ENCODE assay signal across 8 mouse cellular contexts in the genomic region with DNA sequence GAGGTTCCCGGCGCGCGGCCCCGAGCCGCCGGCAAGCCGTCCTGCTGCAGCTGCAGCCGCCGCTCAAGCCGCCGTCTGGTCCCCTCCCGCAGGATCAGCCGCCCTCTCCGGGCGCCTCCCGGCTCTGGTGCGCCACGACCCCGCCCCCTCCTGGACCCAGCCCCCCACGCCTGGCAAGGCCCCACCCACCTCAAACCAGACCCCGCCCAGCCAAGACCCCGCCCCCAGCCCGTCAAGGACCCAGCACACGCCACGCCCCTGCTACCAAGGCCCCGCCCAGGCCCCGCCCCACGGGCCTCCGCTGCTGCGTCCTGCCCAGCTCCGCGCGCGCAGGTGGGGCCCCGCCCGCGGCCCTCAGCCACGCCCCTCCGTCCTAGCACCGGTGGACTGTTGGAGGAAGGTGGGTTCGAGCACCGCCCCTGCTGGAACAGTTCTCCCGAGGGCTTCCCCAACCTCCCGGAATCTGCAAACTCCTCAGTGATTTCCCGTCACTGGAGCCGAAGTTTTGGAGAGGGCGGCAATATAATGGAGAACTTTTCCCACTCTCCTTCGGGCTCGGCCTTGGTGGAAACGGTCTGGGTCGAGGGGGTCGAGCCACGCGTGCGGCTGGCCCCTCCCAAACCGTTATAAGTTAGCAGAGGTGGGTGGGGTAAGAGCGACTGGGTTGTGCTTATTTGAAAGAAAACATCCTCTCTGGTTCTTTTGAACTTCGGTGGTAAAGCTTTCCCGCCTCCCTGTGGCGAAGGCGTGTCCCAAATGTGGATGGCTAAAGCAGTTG. TPM values are rescaled to one million over a fixed set of nuclear protein-coding genes. Genes with fewer than 3 reads are reported as not detected.
A peak's percentile ranks its signal among the peaks of the same experiment; 100 is the strongest.
DNase-seq lines count a peak whose midpoint lies in the region; ATAC-seq and TF ChIP-seq lines count a peak whose summit lies in the region.

A gene (minus strand): TSS at position 158 of the 778 bp plus-strand sequence.

- peak; percentile 93 for DNase-seq in CH12.LX (ENCODE audit: extremely low read depth)
- DNase-seq in c-Kit-negative CD71-positive TER-119-positive erythroid progenitor cells, embryonic 14.5 days (ENCODE audit: low read depth, low spot score): peak; percentile 91
- peak; percentile 59 for DNase-seq in fibroblast of lung, adult 2 months (ENCODE audit: low read depth)
- DNase-seq in kidney, postnatal 10 days: peak; percentile 99
- peak; percentile 94 for DNase-seq in liver, embryonic 13.5 days
- DNase-seq in natural killer cell, adult 2 months (ENCODE audit: low spot score in 2 of 2): peak; percentile 91 to 95

- peaks cover 7 to 46% of the 10 kb centered on the region in 2 experiments for H3K4me1 ChIP-seq in CH12.LX (ENCODE audit: control insufficient read depth in 1 of 2, insufficient read depth in 2 of 2)
- peaks cover 46% of the 10 kb centered on the region for H3K4me1 ChIP-seq in heart, embryonic 13.5 days
- H3K4me1 ChIP-seq in liver, embryonic 13.5 days (replicated peaks): peaks cover 62% of the 10 kb centered on the region
- H3K4me1 ChIP-seq in stomach, embryonic 14.5 days (ENCODE audit: control insufficient read depth, insufficient read depth, low read length): peaks cover 31% of the 10 kb centered on the region

- H3K4me2 ChIP-seq in CH12.LX (ENCODE audit: insufficient read depth, low read depth, poor library complexity, severe bottlenecking): peak within 1 kb of the TSS; percentile 99
- peak within 1 kb of the TSS; percentile 78 for H3K4me2 ChIP-seq in heart, embryonic 13.5 days
- peak within 1 kb of the TSS; percentile 100 for H3K4me2 ChIP-seq in liver, embryonic 13.5 days
- H3K4me2 ChIP-seq in stomach, embryonic 14.5 days (replicated peaks; ENCODE audit: low read depth, low read length): peak within 1 kb of the TSS; percentile 72

- TF ChIP-seq POLR2A in CH12.LX (IDR thresholded peaks at IDR 0.05; ENCODE audit: low read depth, low read length): peak; percentile 70

- no peaks in the 10 kb centered on the region for H3K9me3 ChIP-seq in CH12.LX (replicated peaks; ENCODE audit: low read length)
- H3K9me3 ChIP-seq in heart, embryonic 13.5 days: no peaks in the 10 kb centered on the region
- H3K9me3 ChIP-seq in liver, embryonic 13.5 days (replicated peaks): no peaks in the 10 kb centered on the region
- no peaks in the 10 kb centered on the region for H3K9me3 ChIP-seq in stomach, embryonic 14.5 days (ENCODE audit: control insufficient read depth, low read depth, low read length)

- no peak for TF ChIP-seq EP300 in CH12.LX (IDR thresholded peaks at IDR 0.05; ENCODE audit: low read length)

- H3K9ac ChIP-seq in CH12.LX (ENCODE audit: insufficient read depth, low read depth): peak within 1 kb of the TSS; percentile 56
- H3K9ac ChIP-seq in heart, embryonic 13.5 days: peak within 1 kb of the TSS; percentile 90
- H3K9ac ChIP-seq in liver, embryonic 13.5 days: peak within 1 kb of the TSS; percentile 87
- peak within 1 kb of the TSS; percentile 90 for H3K9ac ChIP-seq in stomach, embryonic 14.5 days (replicated peaks; ENCODE audit: low read depth, low read length)

- in situ Hi-C loops in CH12.LX (cut with MboI; ENCODE audit: low pct_ligation_motif_present, low pct_unique_long_range_greater_than_20kb, low sequenced_read_pairs): no loop called here

- under 1% methylated on average over 59 of the region's 62 CpGs for WGBS in heart, embryonic 13.5 days
- WGBS in liver, embryonic 13.5 days (ENCODE audit: insufficient replicate concordance): 1% methylated on average over 38 of the region's 62 CpGs
- WGBS in stomach, embryonic 14.5 days: under 1% methylated on average over 61 of the region's 62 CpGs

- peaks cover 29% of the 10 kb centered on the region for H3K79me2 ChIP-seq in CH12.LX (replicated peaks; ENCODE audit: control insufficient read depth, extremely low read depth, insufficient read depth, poor library complexity, severe bottlenecking)

- H3K4me3 ChIP-seq in CH12.LX (replicated peaks in 1 of 3; ENCODE audit: low read depth in 2 of 3, low read length in 2 of 3, poor library complexity in 1 of 3): peak within 1 kb of the TSS; percentile 73 to 80 (median 76)
- H3K4me3 ChIP-seq in heart, embryonic 13.5 days: peak within 1 kb of the TSS; percentile 70
- peak within 1 kb of the TSS; percentile 80 for H3K4me3 ChIP-seq in liver, embryonic 13.5 days (replicated peaks)
- peak within 1 kb of the TSS; percentile 93 for H3K4me3 ChIP-seq in stomach, embryonic 14.5 days (ENCODE audit: low read depth, low read length)

- peak; percentile 23 for TF ChIP-seq RAD21 in CH12.LX (IDR thresholded peaks at IDR 0.05; ENCODE audit: low read depth, low read length)

- dilution Hi-C loops in CH12.LX (cut with MboI; ENCODE audit: extremely low pct_ligation_motif_present, extremely low pct_unique_long_range_greater_than_20kb, low sequenced_read_pairs): no loop called here

- peak within 1 kb of the TSS; percentile 7; the same call in 1 of the 2 replicates for H3K27ac ChIP-seq in CH12.LX (ENCODE audit: insufficient read depth, low read depth)
- H3K27ac ChIP-seq in heart, embryonic 13.5 days (replicated peaks): peak within 1 kb of the TSS; percentile 91
- peak within 1 kb of the TSS; percentile 87 for H3K27ac ChIP-seq in liver, embryonic 13.5 days
- H3K27ac ChIP-seq in stomach, embryonic 14.5 days (ENCODE audit: low read length): peak within 1 kb of the TSS; percentile 86

- peak; percentile 90 for ATAC-seq in heart, embryonic 13.5 days (ENCODE audit: extremely low read depth, insufficient number of reproducible peaks, low FRiP score, low TSS enrichment)
- peak; percentile 92 for ATAC-seq in liver, embryonic 13.5 days (ENCODE audit: low read depth)
- ATAC-seq in stomach, embryonic 14.5 days (ENCODE audit: insufficient number of reproducible peaks, insufficient read depth, low FRiP score, low read depth): peak; percentile 92

- TF ChIP-seq CTCF in CH12.LX (conservative IDR thresholded peaks at IDR 0.05 in 1 of 2, IDR thresholded peaks at IDR 0.05 in 1 of 2; ENCODE audit: low read depth in 2 of 2, low read length in 2 of 2): peak in 1 of 2 experiments; percentile 21; a peak in 1 of 4 replicates

- H3K36me3 ChIP-seq in CH12.LX (replicated peaks in 1 of 2; ENCODE audit: control insufficient read depth in 1 of 2, insufficient read depth in 1 of 2, low read length in 1 of 2): no peaks in the 10 kb centered on the region
- H3K36me3 ChIP-seq in heart, embryonic 13.5 days: no peaks in the 10 kb centered on the region
- no peaks in the 10 kb centered on the region for H3K36me3 ChIP-seq in liver, embryonic 13.5 days
- H3K36me3 ChIP-seq in stomach, embryonic 14.5 days (ENCODE audit: control insufficient read depth, insufficient read depth, low read length): no peaks in the 10 kb centered on the region

- no peaks in the 10 kb centered on the region for H3K27me3 ChIP-seq in CH12.LX (replicated peaks)
- H3K27me3 ChIP-seq in heart, embryonic 13.5 days (replicated peaks): no peaks in the 10 kb centered on the region
- peaks cover 11% of the 10 kb centered on the region; the same call in 1 of the 2 replicates for H3K27me3 ChIP-seq in liver, embryonic 13.5 days
- H3K27me3 ChIP-seq in stomach, embryonic 14.5 days (ENCODE audit: control insufficient read depth, insufficient read depth, low read length): no peaks in the 10 kb centered on the region

TF ChIP-seq in CH12.LX, 34 proteins besides CTCF, POLR2A, EP300 and RAD21:
- 0 out of 2 replicates have a peak, but pooled peaks have one; percentile 28 for TF ChIP-seq E2F4 (IDR thresholded peaks at IDR 0.05; ENCODE audit: insufficient replicate concordance, low read depth, low read length)
- TF ChIP-seq MXI1 (IDR thresholded peaks at IDR 0.05; ENCODE audit: low read depth, low read length): no peak
- peak; percentile 82 for TF ChIP-seq NRF1 (IDR thresholded peaks at IDR 0.05; ENCODE audit: low read depth, low read length)
- 0 out of 2 replicates have a peak, but pooled peaks have one; percentile 32 for TF ChIP-seq MEF2A (IDR thresholded peaks at IDR 0.05; ENCODE audit: borderline replicate concordance, low read depth, low read length)
- TF ChIP-seq RCOR1 (conservative IDR thresholded peaks at IDR 0.05; ENCODE audit: low read depth, low read length): no peak
- 0 out of 2 replicates have a peak, but pooled peaks have one; percentile 21 for TF ChIP-seq TBP (conservative IDR thresholded peaks at IDR 0.05; ENCODE audit: low read depth, low read length)
- 0 out of 2 replicates have a peak, but pooled peaks have one; percentile 33 for TF ChIP-seq NELFE (IDR thresholded peaks at IDR 0.05; ENCODE audit: low read depth, low read length)
- TF ChIP-seq ZMIZ1 (IDR thresholded peaks at IDR 0.05; ENCODE audit: low read depth, low read length): no peak
- TF ChIP-seq MAZ (IDR thresholded peaks at IDR 0.05; ENCODE audit: low read depth, low read length): peak; percentile 15; the same call in 1 of the 2 replicates
- TF ChIP-seq UBTF (IDR thresholded peaks at IDR 0.05; ENCODE audit: low read depth, low read length): no peak
- peak; percentile 37; the same call in 1 of the 2 replicates for TF ChIP-seq SIN3A (IDR thresholded peaks at IDR 0.05; ENCODE audit: low read length)
- 0 out of 2 replicates have a peak, but pooled peaks have one; percentile 22 for TF ChIP-seq MYC (IDR thresholded peaks at IDR 0.05; ENCODE audit: low read depth, low read length)

RNA-seq across cellular contexts. Expression of the gene that starts here (rescaled TPM):
- total RNA-seq in CH12.LX (2012; rRNA removed) (5.7 and 7.3 TPM in 2 replicates), CH12.LX (2014; rRNA removed) (4.0 and 4.1 TPM in 2 replicates)
- polyA plus RNA-seq in CH12.LX (2012; ENCODE audit: insufficient read length, low read depth): 9.0 and 9.9 TPM in 2 replicates
- polyA plus RNA-seq in heart, embryonic 13.5 days (2015; fragmentation: Nextera tagmentation; extraction: Ambion mirVana): 15.2 and 19.2 TPM in 2 replicates
- polyA plus RNA-seq in liver, embryonic 13.5 days (2015; fragmentation: Nextera tagmentation; extraction: Ambion mirVana): 7.4 and 9.5 TPM in 2 replicates
- 19.4 and 20.7 TPM in 2 replicates for polyA plus RNA-seq in stomach, embryonic 14.5 days (2014; fragmentation: Nextera tagmentation; extraction: Ambion mirVana)

Comparison
In these comparisons a context has a peak if more than half of its experiments do, and no peak if none do; other contexts are left out.
1. Peak in every context shown above with its lines: DNase-seq, ATAC-seq, H3K4me3 ChIP-seq and H3K27ac ChIP-seq.
2. H3K27ac ChIP-seq: peak in every context shown above with its lines; median percentile 91 in heart, embryonic 13.5 days; 87 in liver, embryonic 13.5 days; 86 in stomach, embryonic 14.5 days; 7 in CH12.LX.